Mouse (Mus musculus): ENCODE results near the gene Nos1ap. TPM values are rescaled to one million over a fixed set of nuclear protein-coding genes. Genes with fewer than 3 reads are reported as not detected.

Gene Nos1ap
- polyA plus RNA-seq, 1 experiment from 2014 or later: 14.8 TPM

DNA sequence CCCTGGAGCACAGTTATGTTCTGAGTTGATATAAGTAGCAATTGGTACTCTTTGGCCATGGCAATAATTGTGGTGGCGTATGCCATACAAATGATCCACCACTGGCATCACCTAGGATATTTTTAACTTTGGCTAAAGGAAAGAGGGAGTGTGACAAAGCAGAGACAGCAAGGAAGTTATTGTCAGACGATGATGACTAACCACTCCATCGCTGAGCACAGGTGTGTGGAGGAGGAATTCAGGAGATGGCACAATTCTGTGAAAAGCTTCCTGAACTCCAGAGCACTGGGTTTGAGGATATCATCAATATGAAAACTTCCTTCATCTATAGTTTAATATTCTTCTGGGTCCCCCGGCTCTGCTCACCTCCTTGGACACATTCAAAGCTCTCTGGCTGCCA lies 31.7 kb downstream of the Nos1ap start:
- H3K36me3 ChIP-seq (ENCODE audit: control insufficient read depth, insufficient read depth, low read length): no peaks in the 10 kb centered on the region
- no peak overlapping the region for H3K4me3 ChIP-seq (ENCODE audit: low read length)
- H3K4me1 ChIP-seq (ENCODE audit: control insufficient read depth, insufficient read depth, low read depth, low read length): no peaks in the 10 kb centered on the region
- 93% methylated on average over 4 of the region's 4 CpGs for WGBS
- no peak for ATAC-seq
- H3K4me2 ChIP-seq (ENCODE audit: low read length): no peak overlapping the region
- no peaks in the 10 kb centered on the region for H3K9me3 ChIP-seq (ENCODE audit: control insufficient read depth, low read length)
- no peak overlapping the region for H3K9ac ChIP-seq (ENCODE audit: low read depth, low read length)
- no peaks in the 10 kb centered on the region for H3K27me3 ChIP-seq (replicated peaks; ENCODE audit: control insufficient read depth, insufficient read depth, low read length)
- H3K27ac ChIP-seq (ENCODE audit: low read depth, low read length): no peak overlapping the region

- ATAC-seq: no peak
- Histone ChIP-seq H3K4me3 (ENCODE audit: low read length) (no peak overlapping the region), H3K27me3 (replicated peaks; ENCODE audit: control insufficient read depth, insufficient read depth, low read length) (no peaks in the 10 kb centered on the region), H3K27ac (ENCODE audit: low read depth, low read length) (no peak overlapping the region), H3K9me3 (ENCODE audit: control insufficient read depth, low read length) (no peaks in the 10 kb centered on the region), H3K4me2 (ENCODE audit: low read length) (no peak overlapping the region), H3K9ac (ENCODE audit: low read depth, low read length) (no peak overlapping the region), H3K4me1 (ENCODE audit: control insufficient read depth, insufficient read depth, low read depth, low read length) (no peaks in the 10 kb centered on the region), H3K36me3 (ENCODE audit: control insufficient read depth, insufficient read depth, low read length) (no peaks in the 10 kb centered on the region)
- 94% methylated on average over 6 of the region's 6 CpGs for WGBS
These were observed 33.0 kb downstream of the Nos1ap start for GRCm38 (mm10) chr1:170556696-170557095.

GRCm38 (mm10) chr1:170554939-170555293 lies 34.7 kb downstream of the Nos1ap start:
- Histone ChIP-seq H3K4me3 (ENCODE audit: low read length) (no peak overlapping the region), H3K27ac (ENCODE audit: low read depth, low read length) (no peak overlapping the region), H3K4me2 (ENCODE audit: low read length) (no peak overlapping the region), H3K9me3 (ENCODE audit: control insufficient read depth, low read length) (no peaks in the 10 kb centered on the region), H3K4me1 (ENCODE audit: control insufficient read depth, insufficient read depth, low read depth, low read length) (peaks cover 4% of the 10 kb centered on the region), H3K36me3 (ENCODE audit: control insufficient read depth, insufficient read depth, low read length) (no peaks in the 10 kb centered on the region), H3K9ac (ENCODE audit: low read depth, low read length) (no peak overlapping the region), H3K27me3 (replicated peaks; ENCODE audit: control insufficient read depth, insufficient read depth, low read length) (no peaks in the 10 kb centered on the region)
- no peak for ATAC-seq
- WGBS: 51% methylated on average over 3 of the region's 3 CpGs

GRCm38 (mm10) chr1:170554235-170554938 lies 35.3 kb downstream of the Nos1ap start:
- Histone ChIP-seq H3K4me3 (ENCODE audit: low read length) (no peak overlapping the region), H3K4me2 (ENCODE audit: low read length) (no peak overlapping the region), H3K36me3 (ENCODE audit: control insufficient read depth, insufficient read depth, low read length) (no peaks in the 10 kb centered on the region), H3K9ac (ENCODE audit: low read depth, low read length) (no peak overlapping the region), H3K27ac (ENCODE audit: low read depth, low read length) (no peak overlapping the region), H3K27me3 (replicated peaks; ENCODE audit: control insufficient read depth, insufficient read depth, low read length) (no peaks in the 10 kb centered on the region), H3K4me1 (ENCODE audit: control insufficient read depth, insufficient read depth, low read depth, low read length) (peaks cover 4% of the 10 kb centered on the region), H3K9me3 (ENCODE audit: control insufficient read depth, low read length) (no peaks in the 10 kb centered on the region)
- no peak for ATAC-seq
- 93% methylated on average over 4 of the region's 4 CpGs for WGBS

DNA sequence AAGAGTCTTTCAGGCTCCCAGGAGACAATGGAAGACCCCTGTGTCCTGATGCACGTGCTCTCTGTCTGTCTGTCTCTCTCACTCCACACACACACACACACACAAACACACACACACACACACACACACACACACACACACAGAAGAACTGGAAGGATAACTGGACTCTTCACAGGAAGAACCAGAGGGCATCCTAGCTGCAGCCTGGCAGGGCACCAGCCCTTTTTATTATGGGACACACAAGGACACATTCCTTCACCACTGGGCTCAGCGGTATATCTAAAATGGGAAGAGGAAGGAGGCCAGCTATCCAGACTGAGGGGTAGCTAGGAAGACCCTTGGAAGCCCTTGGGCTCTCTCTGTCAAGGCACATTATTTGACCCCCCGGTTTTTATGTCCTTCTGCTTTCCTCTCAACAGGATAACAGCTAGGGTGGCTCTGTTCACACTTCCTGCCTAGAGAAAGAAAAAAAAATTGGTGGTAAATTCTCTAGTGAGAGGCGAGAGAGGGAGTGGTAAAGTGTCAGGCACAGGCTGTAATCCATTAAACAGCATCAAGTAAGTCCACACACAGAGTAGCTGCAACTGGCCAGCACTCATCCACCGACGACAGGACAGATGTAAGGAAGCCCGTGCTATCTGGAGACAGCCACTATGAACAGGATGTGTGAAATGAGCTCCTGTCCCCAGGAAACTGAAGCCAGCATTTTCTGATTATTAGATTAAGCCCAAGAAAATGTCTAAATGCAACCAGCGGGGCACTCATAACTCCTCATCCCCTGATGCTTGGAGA lies 38.8 kb downstream of the Nos1ap start:
- no peak for ATAC-seq

GRCm38 (mm10) chr1:170549059-170549458 lies 40.6 kb downstream of the Nos1ap start:
- Histone ChIP-seq H3K9me3 (ENCODE audit: control insufficient read depth, low read length) (no peaks in the 10 kb centered on the region), H3K4me2 (ENCODE audit: low read length) (0 out of 2 replicates have a peak overlapping the region, but pooled peaks have one; percentile 13), H3K36me3 (ENCODE audit: control insufficient read depth, insufficient read depth, low read length) (no peaks in the 10 kb centered on the region), H3K27ac (ENCODE audit: low read depth, low read length) (no peak overlapping the region), H3K9ac (ENCODE audit: low read depth, low read length) (no peak overlapping the region), H3K27me3 (replicated peaks; ENCODE audit: control insufficient read depth, insufficient read depth, low read length) (no peaks in the 10 kb centered on the region), H3K4me3 (ENCODE audit: low read length) (no peak overlapping the region), H3K4me1 (ENCODE audit: control insufficient read depth, insufficient read depth, low read depth, low read length) (peaks cover 9% of the 10 kb centered on the region)
- peak; percentile 69 for ATAC-seq
- WGBS: 52% methylated on average over 9 of the region's 9 CpGs

More for the DNA sequence above, 38.8 kb downstream of the Nos1ap start:
- 59% methylated on average over 8 of the region's 8 CpGs for WGBS
- Histone ChIP-seq H3K4me2 (ENCODE audit: low read length) (no peak overlapping the region), H3K4me3 (ENCODE audit: low read length) (no peak overlapping the region), H3K27ac (ENCODE audit: low read depth, low read length) (no peak overlapping the region), H3K9me3 (ENCODE audit: control insufficient read depth, low read length) (no peaks in the 10 kb centered on the region), H3K27me3 (replicated peaks; ENCODE audit: control insufficient read depth, insufficient read depth, low read length) (no peaks in the 10 kb centered on the region), H3K36me3 (ENCODE audit: control insufficient read depth, insufficient read depth, low read length) (no peaks in the 10 kb centered on the region), H3K9ac (ENCODE audit: low read depth, low read length) (no peak overlapping the region), H3K4me1 (ENCODE audit: control insufficient read depth, insufficient read depth, low read depth, low read length) (peaks cover 9% of the 10 kb centered on the region)

- no peak overlapping the region for H3K9ac ChIP-seq (ENCODE audit: low read depth, low read length)
- 88% methylated on average over 14 of the region's 14 CpGs for WGBS
These were observed 41.4 kb downstream of the Nos1ap start for GRCm38 (mm10) chr1:170548192-170548795.

GRCm38 (mm10) chr1:170546297-170546696 lies 43.4 kb downstream of the Nos1ap start:
- no peak for ATAC-seq
- peaks cover 9% of the 10 kb centered on the region for H3K4me1 ChIP-seq (ENCODE audit: control insufficient read depth, insufficient read depth, low read depth, low read length)
- WGBS: 90% methylated on average over 4 of the region's 4 CpGs
- no peak overlapping the region for H3K27ac ChIP-seq (ENCODE audit: low read depth, low read length)
- H3K4me2 ChIP-seq (ENCODE audit: low read length): no peak overlapping the region
- no peaks in the 10 kb centered on the region for H3K27me3 ChIP-seq (replicated peaks; ENCODE audit: control insufficient read depth, insufficient read depth, low read length)
- no peak overlapping the region for H3K4me3 ChIP-seq (ENCODE audit: low read length)
- H3K9ac ChIP-seq (ENCODE audit: low read depth, low read length): no peak overlapping the region
- no peaks in the 10 kb centered on the region for H3K36me3 ChIP-seq (ENCODE audit: control insufficient read depth, insufficient read depth, low read length)
- H3K9me3 ChIP-seq (ENCODE audit: control insufficient read depth, low read length): no peaks in the 10 kb centered on the region

More at GRCm38 (mm10) chr1:170548192-170548795, 41.4 kb downstream of the Nos1ap start:
- no peaks in the 10 kb centered on the region for H3K9me3 ChIP-seq (ENCODE audit: control insufficient read depth, low read length)
- no peak overlapping the region for H3K4me2 ChIP-seq (ENCODE audit: low read length)
- no peak for ATAC-seq
- no peaks in the 10 kb centered on the region for H3K36me3 ChIP-seq (ENCODE audit: control insufficient read depth, insufficient read depth, low read length)
- no peak overlapping the region for H3K27ac ChIP-seq (ENCODE audit: low read depth, low read length)
- H3K4me1 ChIP-seq (ENCODE audit: control insufficient read depth, insufficient read depth, low read depth, low read length): peaks cover 9% of the 10 kb centered on the region
- no peaks in the 10 kb centered on the region for H3K27me3 ChIP-seq (replicated peaks; ENCODE audit: control insufficient read depth, insufficient read depth, low read length)
- H3K4me3 ChIP-seq (ENCODE audit: low read length): no peak overlapping the region

DNA sequence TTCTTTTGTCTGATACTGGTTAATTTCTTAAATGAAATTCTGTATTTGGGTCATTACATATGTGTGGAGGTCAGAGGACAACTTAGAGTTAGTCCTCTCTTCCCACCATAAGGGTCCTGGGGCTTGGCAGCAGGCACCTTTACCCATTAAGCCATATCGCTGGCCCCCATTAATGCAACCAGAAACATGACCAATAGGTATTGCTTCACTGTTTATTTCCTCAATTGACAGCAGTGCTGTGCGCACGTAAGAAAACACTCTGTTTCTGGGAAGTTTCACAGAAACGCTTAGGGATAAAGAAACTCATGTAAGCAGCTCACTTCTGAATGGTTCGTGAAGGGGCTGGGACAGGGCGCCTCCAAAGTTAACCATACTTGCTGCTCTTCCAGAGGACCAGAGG lies 44.4 kb downstream of the Nos1ap start:
- Histone ChIP-seq H3K4me3 (ENCODE audit: low read length) (no peak overlapping the region), H3K27ac (ENCODE audit: low read depth, low read length) (no peak overlapping the region), H3K4me1 (ENCODE audit: control insufficient read depth, insufficient read depth, low read depth, low read length) (peaks cover 6% of the 10 kb centered on the region; the same call in 1 of the 2 replicates), H3K36me3 (ENCODE audit: control insufficient read depth, insufficient read depth, low read length) (no peaks in the 10 kb centered on the region), H3K9ac (ENCODE audit: low read depth, low read length) (no peak overlapping the region), H3K9me3 (ENCODE audit: control insufficient read depth, low read length) (peaks cover 2% of the 10 kb centered on the region; the same call in 1 of the 2 replicates), H3K4me2 (ENCODE audit: low read length) (no peak overlapping the region), H3K27me3 (replicated peaks; ENCODE audit: control insufficient read depth, insufficient read depth, low read length) (no peaks in the 10 kb centered on the region)
- WGBS: 88% methylated on average over 6 of the region's 6 CpGs
- ATAC-seq: no peak
